ENCODE assay signal across 7 mouse cellular contexts in genomic region chr5:148325317-148325885, GRCm38 (mm10).
DNase-seq lines count a peak whose midpoint lies in the region; ATAC-seq lines count a peak whose summit lies in the region.

No protein-coding gene starts in this region.

- DNase-seq in right cerebral cortex, adult 18-20 months, result peak; percentile 48
- DNase-seq in right cerebral cortex, postnatal 36 days (ENCODE audit: low spot score in 2 of 2), result no peak
- DNase-seq in T-cell, adult 2 months (ENCODE audit: low spot score), result peak; percentile 45
- DNase-seq in cerebellum, postnatal 14 days, result peak; percentile 74 to 76
- peak; percentile 17 to 22 for DNase-seq in lung, adult 18-20 months
- peak; percentile 75 for DNase-seq in retina, postnatal 1 day

- ATAC-seq in hematopoietic stem cell, adult 5-6 weeks (replicated peaks in 1 of 2; ENCODE audit: insufficient read depth in 1 of 2, low FRiP score in 2 of 2, low TSS enrichment in 1 of 2, low read depth in 1 of 2, poor library complexity in 2 of 2, severe bottlenecking in 2 of 2), result peak; percentile 67 to 89

Comparison
In these comparisons a context has a peak if more than half of its experiments do, and no peak if none do; other contexts are left out.
1. DNase-seq: peak in right cerebral cortex, adult 18-20 months (single experiment), T-cell, adult 2 months (single experiment), cerebellum, postnatal 14 days (2 of 2), lung, adult 18-20 months (2 of 2) and retina, postnatal 1 day (single experiment); none in right cerebral cortex, postnatal 36 days (0 of 2).